Mouse (Mus musculus): ENCODE results near the gene Herc1.

Herc1 gene

DNA sequence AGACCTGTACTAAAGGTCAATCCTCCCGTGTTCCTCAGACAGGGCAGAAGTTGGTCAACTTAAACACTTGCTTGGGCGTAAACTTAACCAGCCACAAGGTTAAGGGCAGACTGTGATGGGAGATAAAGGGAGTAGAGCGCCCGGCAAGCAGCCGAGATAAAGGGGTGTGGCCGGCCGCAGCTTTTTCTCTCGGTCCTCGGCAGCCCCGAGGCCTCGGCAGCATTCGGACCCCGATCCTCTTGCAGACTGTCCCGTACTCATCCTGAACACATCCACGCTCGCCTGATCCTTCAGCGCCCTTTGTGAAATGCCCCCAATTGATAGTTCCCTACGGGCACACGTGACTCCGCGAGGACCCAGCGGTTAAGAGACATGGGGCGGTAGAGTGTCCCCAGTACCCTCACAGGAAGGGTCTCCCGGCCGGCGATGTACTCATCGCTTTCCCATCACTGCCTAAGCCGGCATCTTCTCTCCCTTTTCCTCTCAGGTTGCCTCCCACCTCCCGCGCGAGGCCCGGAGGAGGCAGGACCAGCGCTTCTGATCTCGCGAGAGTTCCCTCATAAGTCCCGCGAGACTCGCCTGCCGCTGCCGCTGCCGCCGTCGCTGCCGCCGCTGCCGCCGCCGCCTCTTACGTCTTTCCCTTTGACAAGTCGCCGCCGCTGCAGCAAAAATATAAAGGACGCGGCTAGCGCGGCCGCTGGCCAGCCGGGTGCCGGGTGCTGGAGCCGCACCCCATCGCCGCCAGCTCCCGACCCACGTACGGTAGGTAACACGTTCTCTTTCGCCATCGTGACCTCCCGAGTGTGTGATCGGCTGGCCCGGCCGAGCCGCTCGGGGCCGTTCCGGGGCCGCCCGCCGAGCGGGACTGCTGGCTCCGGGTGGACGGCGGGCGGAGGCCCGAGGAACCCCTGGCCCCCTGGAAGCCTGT lies at the start of gene Herc1:
Gene Herc1 (plus strand): TSS at position 591 of the 928 bp plus-strand sequence.
- DNase-seq (ENCODE audit: low read depth, low spot score) = peak; percentile 91

DNA sequence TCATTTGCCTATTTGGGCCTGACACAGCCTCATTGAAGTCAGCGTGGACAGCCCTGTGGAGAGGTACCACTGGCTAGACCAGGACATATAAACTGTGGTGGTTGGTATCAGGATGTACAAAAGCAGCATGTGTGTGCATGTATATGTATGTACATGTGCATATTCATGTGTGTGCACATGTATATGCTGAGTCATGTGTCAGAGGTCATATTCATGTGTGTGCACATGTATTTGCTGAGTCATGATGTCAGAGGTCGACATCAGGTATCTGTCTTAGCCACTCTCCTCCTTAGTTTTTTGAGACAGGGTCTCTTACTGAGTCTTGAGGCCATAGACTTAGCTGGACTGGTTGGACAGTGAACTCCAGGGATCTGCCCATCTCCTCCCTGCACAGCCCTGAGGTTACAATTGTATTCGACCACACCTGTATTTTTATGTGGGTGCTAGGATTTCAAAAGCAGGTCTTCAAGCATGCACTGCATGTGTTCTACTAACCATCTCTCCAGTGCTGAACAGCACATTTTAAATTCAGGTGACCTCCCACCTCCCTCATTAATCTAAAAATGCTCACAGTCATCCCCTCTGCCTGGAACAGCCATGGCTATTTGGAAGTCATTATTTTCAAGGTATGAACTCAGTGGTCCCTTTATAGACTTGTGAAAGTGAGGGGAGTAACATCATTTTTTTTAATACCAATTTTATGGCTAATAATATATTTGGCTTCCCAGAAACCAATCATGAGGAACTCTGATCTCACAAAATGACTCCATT lies 45.7 kb upstream of the Herc1 start:
- no peak for DNase-seq (ENCODE audit: low read depth, low spot score)

- DNase-seq (ENCODE audit: low read depth, low spot score) = no peak
Observed at GRCm38 (mm10) chr9:66305121-66306112, 44.8 kb upstream of the Herc1 start.

GRCm38 (mm10) chr9:66306414-66306813 lies 43.8 kb upstream of the Herc1 start:
- no peak for DNase-seq (ENCODE audit: low read depth, low spot score)

- no peak for DNase-seq (ENCODE audit: low read depth, low spot score)
Observed at GRCm38 (mm10) chr9:66307341-66307740, 42.9 kb upstream of the Herc1 start.

DNA sequence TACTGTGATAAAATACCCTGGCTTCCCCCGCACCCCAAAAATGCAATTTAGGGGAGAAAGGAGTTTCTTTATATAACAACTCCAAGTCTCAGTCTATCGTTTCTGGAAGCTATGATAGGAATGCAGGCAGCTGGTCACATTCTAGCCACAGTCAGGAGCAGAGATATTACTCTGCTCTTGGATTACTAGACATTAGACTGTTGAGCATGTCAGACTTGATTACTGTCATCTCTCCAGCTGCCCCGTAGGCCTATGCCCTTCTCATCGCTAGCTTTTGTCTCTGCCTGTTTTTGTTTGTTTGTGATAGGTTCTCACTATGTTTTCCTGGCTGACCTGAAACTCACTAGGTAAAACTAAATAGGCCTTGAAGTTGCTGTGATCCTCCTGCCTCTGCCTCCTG lies 41.5 kb upstream of the Herc1 start:
- DNase-seq (ENCODE audit: low read depth, low spot score) = no peak

DNA sequence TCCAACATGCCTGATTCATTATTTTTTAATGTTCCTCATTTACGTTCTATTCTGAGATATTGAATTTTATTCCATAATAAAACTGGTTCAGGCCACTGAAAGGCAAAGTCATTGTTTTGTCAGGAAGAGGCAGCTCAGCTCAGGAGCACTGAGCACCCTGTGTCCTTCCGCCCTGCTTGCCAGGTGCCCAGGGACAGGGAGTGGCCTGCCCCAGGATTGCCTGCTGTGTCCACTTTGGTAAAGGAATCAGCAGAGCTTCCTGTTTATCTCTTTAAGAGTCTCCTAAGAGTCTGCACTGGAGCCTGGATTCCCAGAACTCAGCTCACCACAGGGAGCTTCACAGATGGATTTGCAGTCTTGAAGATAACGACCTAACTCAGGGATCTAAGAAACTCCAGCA lies 38.8 kb upstream of the Herc1 start:
- no peak for DNase-seq (ENCODE audit: low read depth, low spot score)

DNA sequence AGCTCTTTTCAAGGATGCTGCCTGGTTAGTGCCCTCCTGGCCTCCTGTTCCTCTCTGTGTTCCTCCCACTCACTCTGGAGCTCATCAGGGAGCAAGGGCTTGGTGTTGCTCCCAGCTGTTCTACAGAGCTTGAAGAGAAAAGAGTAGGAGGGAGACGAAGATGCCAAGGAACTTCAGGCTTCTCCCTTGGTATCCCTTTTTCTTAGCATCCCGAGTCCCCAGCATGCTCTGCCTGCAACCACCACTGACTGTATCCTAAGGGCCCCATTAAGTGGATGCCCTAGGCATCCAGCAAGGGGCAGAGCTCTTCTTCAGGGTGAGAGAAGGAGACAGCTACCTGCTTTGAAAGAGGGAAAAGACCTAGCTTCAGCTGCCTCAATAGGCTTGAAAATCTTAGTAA lies 33.6 kb upstream of the Herc1 start:
- no peak for DNase-seq (ENCODE audit: low read depth, low spot score)

- no peak for DNase-seq (ENCODE audit: low read depth, low spot score)
Observed at GRCm38 (mm10) chr9:66322010-66322931, 28.0 kb upstream of the Herc1 start.

- DNase-seq (ENCODE audit: low read depth, low spot score) = no peak
Observed at GRCm38 (mm10) chr9:66326879-66327278, 23.4 kb upstream of the Herc1 start.

GRCm38 (mm10) chr9:66329474-66329873 lies 20.8 kb upstream of the Herc1 start:
- DNase-seq (ENCODE audit: low read depth, low spot score) = no peak

GRCm38 (mm10) chr9:66330437-66330836 lies 19.8 kb upstream of the Herc1 start:
- DNase-seq (ENCODE audit: low read depth, low spot score) = no peak

GRCm38 (mm10) chr9:66331548-66331947 lies 18.7 kb upstream of the Herc1 start:
- no peak for DNase-seq (ENCODE audit: low read depth, low spot score)

- no peak for DNase-seq (ENCODE audit: low read depth, low spot score)
Observed at GRCm38 (mm10) chr9:66332393-66332792, 17.9 kb upstream of the Herc1 start.

DNA sequence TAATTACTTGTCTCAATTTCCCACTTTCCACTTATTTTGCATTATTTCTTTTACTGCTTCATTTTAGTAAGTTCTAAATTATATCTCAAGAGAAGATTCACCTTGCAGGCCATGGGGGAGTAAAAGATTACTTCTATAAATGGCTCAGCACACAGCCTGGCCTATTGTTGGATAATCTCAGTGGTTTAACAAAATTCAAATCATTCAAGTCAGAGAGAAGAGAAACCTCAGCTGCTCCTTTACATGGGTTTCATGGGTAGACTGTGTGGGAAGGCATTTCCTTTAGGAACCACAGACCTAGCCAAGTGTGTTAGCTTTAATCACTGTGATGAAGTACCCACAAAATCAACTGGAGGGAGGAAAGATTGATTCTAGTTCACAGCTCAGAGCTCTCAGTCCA lies 13.0 kb upstream of the Herc1 start:
- DNase-seq (ENCODE audit: low read depth, low spot score) = no peak

DNA sequence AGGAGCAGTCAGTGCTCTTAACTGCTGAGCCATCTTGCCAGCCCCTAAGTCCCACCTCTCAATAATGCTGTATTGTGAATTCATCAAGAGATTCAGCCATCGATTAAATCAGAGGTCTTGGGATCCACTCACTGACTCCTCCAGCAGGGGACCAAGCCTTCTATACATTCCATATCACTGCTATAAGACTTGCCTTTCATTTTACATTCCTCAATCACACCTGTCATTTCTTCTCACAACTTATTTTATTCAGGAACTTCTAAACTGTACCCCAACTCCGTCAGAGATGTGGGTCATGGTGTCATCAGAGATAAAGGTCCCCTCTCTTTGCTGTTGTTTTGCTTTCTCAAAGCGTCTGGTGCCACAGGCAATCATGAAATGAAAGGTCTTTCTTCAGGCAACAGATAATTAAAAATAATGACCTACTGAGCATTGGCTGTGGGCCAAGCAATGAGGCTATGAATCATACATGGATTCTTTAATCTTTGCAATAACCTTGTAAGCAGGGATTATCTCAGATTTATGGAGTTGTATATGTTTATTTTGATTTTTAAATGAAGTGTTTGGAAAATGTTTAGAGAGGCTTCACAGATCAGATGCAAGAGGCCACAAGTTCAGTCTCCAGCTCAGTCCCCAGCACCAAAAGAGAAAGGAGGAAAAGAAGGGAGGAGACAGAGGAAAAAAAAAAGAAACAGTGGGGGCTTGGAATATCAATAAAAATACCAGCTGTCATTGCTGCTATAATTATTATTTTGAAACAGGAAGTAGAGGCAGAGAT lies 12.1 kb upstream of the Herc1 start:
- DNase-seq (ENCODE audit: low read depth, low spot score) = no peak

DNA sequence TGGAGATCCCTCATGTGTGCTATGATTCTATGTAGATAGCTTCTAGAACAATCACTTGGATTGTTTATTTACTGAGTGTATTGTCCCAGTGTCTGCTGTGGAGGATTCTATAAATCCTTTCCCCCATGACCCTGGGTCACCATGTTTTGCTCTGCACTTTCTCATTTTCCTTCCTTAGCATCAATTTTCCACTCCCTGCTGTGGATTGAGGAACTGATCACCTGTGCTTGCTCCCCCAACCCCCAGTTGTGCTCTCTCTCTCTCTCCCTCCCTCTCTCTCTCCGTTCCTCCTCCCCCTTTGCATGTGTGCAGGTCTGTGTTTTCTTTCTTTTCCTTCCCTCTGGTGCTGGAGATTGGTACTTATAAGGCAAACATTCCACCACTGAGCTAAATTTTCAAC lies 10.5 kb upstream of the Herc1 start:
- no peak for DNase-seq (ENCODE audit: low read depth, low spot score)

DNA sequence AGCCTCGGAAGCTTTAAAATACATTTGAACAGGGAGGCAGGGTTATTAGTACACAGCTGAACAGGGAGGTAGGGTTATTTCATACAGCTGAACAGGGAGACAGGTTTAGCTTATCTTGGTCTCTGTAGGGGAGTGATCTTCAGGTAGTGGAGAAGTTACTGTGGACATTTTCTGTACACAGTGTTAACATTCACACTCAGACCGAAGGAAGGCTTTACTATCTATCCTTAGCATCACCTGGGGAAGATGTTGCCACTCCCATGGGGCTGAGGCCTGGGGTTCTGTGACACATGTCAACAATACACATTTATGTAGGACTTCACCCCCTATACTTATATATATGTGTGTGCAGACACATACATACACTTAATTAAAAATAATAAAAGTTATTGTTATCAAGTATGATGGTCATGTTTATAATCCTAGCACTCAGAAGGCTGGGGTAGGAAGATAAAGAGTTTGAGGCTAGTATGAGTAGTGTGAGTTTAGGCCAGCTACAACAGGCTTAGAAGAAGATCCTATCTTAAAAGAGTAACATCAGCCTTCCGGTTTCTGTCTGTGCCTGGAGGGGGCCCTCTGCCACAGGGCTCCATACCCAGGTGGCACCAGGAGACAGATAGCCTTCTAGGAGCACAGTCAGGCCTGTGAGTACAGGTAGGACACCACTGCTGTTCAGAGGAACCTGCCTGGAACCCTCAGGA lies 9.7 kb upstream of the Herc1 start:
- DNase-seq (ENCODE audit: low read depth, low spot score) = no peak

GRCm38 (mm10) chr9:66347405-66348035 lies 2.7 kb upstream of the Herc1 start:
- no peak for DNase-seq (ENCODE audit: low read depth, low spot score)

Data from embryo, embryonic 11.5 days (tissue).